Mouse (Mus musculus): ENCODE results near the gene Lix1l.

Gene Lix1l

DNA sequence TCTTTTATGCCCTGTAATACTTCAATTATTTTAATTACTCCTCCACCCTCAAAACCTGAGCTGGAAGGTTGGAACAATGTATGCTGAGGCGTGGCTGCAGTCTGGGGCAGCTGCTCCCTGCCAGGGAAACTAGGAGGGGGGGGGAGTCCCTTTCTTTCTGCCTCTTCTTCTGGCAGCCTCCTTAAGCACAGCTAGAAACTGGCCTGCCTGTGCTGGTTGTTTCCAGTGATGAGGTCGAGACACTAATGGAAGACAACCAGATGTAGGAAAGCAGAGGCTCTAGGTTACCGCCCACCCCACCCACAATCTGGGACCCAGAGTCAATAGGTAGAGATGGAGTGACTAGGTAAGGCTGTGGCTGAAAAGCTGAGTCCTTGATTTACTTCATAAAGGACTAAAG, 74.7 kb downstream of the Lix1l start:
- DNase-seq (ENCODE audit: low read depth, low spot score): no peak
